Mouse (Mus musculus): ENCODE data around the gene Rcc1. TPM values are rescaled to one million over a fixed set of nuclear protein-coding genes. Genes with fewer than 3 reads are reported as not detected.
"Not testable (repeated sequence)": the region's sequence is repeated elsewhere in the genome, so short reads cannot be mapped to it uniquely, and the experiment has no call there.

Rcc1 gene
- polyA plus RNA-seq, 1 experiment from 2014 or later = 88.2 TPM

DNA sequence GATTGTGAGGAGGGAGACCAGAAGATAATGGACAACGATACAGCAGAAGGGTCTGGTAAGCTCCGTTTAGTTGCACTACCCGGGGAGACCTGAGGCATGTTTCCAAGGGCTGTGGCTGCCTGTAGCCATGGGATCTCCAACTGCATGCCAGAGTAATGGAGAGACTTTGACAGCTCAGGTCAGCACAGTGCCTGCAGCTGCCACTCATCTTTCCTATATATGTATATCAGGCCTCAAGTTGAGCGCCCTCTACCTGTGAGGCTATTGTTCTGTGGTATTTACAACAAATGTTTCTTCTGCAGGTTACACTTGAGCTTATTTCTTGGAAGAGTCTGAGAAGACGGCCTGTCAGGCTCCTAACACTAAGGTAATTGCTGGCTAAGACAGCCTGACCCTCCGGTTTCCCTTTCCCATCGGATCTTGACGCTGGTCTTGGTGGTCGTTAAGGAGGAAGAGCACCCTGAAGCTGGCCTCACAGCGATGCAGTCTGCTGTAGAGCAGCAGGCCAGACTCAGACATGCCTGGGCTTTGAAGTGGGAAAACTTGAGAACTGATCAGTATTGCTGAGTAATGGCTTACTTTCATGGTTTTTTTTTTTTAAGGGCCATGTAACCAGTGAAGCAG is 43.4 kb downstream of the Rcc1 start:
- H3K9ac ChIP-seq = peak overlapping the region; percentile 91
- no peaks in the 10 kb centered on the region for H3K27me3 ChIP-seq
- peaks cover 40% of the 10 kb centered on the region for H3K36me3 ChIP-seq
- no peak for ATAC-seq (ENCODE audit: insufficient number of reproducible peaks, insufficient read depth, low FRiP score, low TSS enrichment)
- peaks cover 11% of the 10 kb centered on the region for H3K4me1 ChIP-seq
- peak overlapping the region; percentile 87 for H3K4me2 ChIP-seq (replicated peaks)
- peak overlapping the region; percentile 80 for H3K4me3 ChIP-seq
- no peaks in the 10 kb centered on the region for H3K9me3 ChIP-seq
- WGBS = 32% methylated on average over 10 of the region's 10 CpGs
- H3K27ac ChIP-seq = peak overlapping the region; percentile 92

DNA sequence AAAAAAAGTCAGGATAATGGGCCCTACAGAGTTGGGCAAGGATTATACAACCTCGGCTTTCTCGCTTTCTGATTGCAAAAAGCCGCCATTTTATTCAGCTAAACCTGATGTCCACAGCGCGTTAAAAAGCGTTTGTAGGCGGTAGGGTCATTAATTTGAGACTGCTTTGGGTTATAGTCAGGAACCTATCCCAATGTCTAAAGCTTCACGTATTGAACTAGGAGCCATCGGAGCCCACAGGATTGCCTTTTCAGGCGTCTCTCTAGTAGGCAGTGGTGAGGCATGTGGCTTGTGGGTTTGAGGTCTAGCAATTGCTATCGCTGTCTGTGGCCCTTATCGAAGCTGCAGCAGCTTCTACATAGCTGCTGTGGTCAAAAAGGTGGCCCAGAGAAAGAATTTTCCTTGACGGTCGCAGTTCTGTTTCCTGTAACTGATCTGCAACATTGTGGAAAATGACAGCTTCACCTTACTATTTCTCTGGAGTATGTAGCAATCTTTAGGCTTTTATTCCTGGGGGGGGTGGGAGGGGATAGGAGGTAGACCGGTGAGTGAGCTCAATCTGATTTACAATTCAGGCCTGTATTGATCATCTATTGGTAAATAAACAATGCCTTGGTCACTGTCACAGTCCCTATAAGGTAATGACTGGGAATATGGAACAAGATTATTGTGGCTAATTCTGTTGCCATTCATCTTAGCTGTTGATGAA is 44.1 kb downstream of the Rcc1 start:
- peak overlapping the region; percentile 92 for H3K27ac ChIP-seq
- peak overlapping the region; percentile 91 for H3K9ac ChIP-seq
- H3K4me2 ChIP-seq (replicated peaks) = peak overlapping the region; percentile 87
- peaks cover 40% of the 10 kb centered on the region for H3K36me3 ChIP-seq
- peak overlapping the region; percentile 80 for H3K4me3 ChIP-seq
- no peaks in the 10 kb centered on the region for H3K9me3 ChIP-seq
- peaks cover 11% of the 10 kb centered on the region for H3K4me1 ChIP-seq
- no peak for ATAC-seq (ENCODE audit: insufficient number of reproducible peaks, insufficient read depth, low FRiP score, low TSS enrichment)
- H3K27me3 ChIP-seq = no peaks in the 10 kb centered on the region
- WGBS = under 1% methylated on average over 15 of the region's 15 CpGs

DNA sequence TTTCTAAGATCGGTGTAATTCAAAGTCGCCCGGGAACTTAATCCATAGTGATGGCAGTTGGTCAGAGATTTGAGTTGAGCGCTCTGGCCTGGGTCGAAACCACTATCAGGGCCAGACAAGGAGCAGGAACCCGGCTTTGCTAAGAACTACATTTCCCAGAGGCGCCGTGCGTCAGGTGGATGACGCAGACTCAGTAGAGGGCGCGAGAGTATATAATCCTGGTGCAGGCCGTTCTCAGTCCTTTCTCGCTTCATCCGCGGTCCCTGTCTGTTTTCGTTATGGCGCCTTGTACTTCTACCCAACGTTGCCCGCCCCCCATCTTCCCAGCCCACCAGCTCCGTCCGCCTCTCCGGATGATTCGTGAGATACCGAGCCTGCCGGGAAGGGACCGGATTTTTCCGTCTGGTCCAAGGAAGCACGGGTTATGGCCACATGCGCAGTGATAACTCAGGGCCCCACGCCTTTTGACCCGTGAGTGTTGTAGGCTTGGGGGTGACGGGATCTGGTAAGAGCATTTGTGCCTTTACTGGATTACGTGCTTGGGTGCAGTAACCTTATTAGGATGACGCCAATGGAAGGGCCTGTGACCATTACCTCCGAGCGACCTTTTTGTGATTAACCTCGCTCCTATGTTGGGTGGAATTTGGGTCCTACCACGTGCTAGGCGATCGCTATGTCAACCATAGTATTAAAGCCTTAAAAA is 44.8 kb downstream of the Rcc1 start:
- Histone ChIP-seq H3K4me2 (replicated peaks) (peak overlapping the region; percentile 87), H3K27me3 (no peaks in the 10 kb centered on the region), H3K27ac (peak overlapping the region; percentile 92), H3K36me3 (peaks cover 32% of the 10 kb centered on the region), H3K9ac (peak overlapping the region; percentile 91), H3K4me1 (peaks cover 11% of the 10 kb centered on the region), H3K4me3 (peak overlapping the region; percentile 80), H3K9me3 (no peaks in the 10 kb centered on the region)
- whole genome bisulfite sequencing = 1% methylated on average over 41 of the region's 41 CpGs
- peak; percentile 82 for ATAC-seq (ENCODE audit: insufficient number of reproducible peaks, insufficient read depth, low FRiP score, low TSS enrichment)

DNA sequence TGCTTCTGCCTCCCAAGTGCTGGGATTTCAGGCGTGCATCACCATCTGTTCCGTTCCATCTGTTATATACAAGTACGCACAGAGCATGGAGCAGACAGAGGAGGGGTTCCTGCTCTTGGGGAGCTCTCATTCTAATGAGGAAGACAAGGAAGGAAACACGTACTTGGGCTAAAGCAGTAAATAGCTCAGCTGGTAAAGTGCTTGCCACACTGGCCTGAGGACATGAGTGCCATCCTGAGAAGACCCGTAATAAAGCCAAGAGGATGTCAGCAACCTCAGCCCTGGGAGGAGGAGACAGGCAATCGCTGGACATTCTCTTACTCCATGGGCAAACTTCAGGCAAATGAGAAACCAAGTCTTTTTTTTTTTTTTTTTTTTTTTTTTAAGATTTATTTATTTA is 47.4 kb downstream of the Rcc1 start:
- 81% methylated on average over 6 of the region's 6 CpGs for WGBS
- no peak for ATAC-seq (ENCODE audit: insufficient number of reproducible peaks, insufficient read depth, low FRiP score, low TSS enrichment)
- H3K36me3 ChIP-seq = peaks cover 17% of the 10 kb centered on the region
- H3K9ac ChIP-seq = no peak overlapping the region
- H3K27me3 ChIP-seq = no peaks in the 10 kb centered on the region
- no peak overlapping the region for H3K4me3 ChIP-seq
- H3K4me2 ChIP-seq (replicated peaks) = no peak overlapping the region
- H3K9me3 ChIP-seq = no peaks in the 10 kb centered on the region
- no peak overlapping the region for H3K27ac ChIP-seq
- H3K4me1 ChIP-seq = peaks cover 16% of the 10 kb centered on the region

DNA sequence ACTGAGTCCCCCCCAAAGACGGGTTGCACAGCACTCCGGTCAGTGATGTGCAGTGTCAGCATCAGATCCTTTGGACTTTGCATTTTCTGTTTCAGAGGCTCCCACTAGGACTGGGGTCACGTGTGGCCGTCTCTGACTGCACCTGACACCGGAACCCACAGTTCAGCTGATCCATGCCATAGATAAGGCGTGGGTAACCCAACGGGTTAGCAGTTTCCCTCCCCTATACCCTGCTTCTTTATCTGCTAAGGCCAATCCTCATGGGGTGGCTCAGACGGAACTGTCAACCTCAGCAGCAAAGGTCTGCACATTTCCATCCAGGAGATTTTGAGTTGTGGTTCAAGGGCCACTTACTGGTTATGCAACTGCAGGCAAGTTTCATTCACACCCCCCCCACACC is 48.1 kb downstream of the Rcc1 start:
- ATAC-seq (ENCODE audit: insufficient number of reproducible peaks, insufficient read depth, low FRiP score, low TSS enrichment) = no peak
- Histone ChIP-seq H3K4me1 (peaks cover 14% of the 10 kb centered on the region), H3K9ac (no peak overlapping the region), H3K27me3 (no peaks in the 10 kb centered on the region), H3K9me3 (no peaks in the 10 kb centered on the region), H3K4me2 (replicated peaks) (no peak overlapping the region), H3K4me3 (no peak overlapping the region), H3K27ac (no peak overlapping the region), H3K36me3 (peaks cover 9% of the 10 kb centered on the region)
- WGBS = 80% methylated on average over 8 of the region's 8 CpGs

DNA sequence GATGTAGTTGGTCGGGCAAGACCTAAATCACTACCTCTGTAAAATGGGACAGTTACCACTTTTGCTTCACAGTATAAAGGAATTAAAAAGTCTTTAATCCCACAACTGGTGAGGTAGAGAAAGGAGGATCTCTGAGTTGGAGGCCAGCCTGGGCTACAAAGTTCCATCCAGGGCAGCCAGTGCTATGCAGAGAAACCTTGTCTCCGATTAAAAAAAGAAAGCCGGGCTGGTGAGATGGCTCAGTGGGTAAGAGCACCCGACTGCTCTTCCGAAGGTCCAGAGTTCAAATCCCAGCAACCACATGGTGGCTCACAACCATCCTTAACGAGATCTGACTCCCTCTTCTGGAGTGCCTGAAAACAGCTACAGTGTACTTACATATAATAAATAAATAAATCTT is 49.9 kb downstream of the Rcc1 start:
- H3K27ac ChIP-seq; H3K36me3 ChIP-seq; H3K9me3 ChIP-seq; H3K27me3 ChIP-seq; ATAC-seq (ENCODE audit: insufficient number of reproducible peaks, insufficient read depth, low FRiP score, low TSS enrichment); H3K4me1 ChIP-seq: not testable (repeated sequence)
- Histone ChIP-seq H3K9ac (peak overlapping the region; percentile 28; the same call in 1 of the 2 replicates), H3K4me3 (peak overlapping the region; percentile 43), H3K4me2 (replicated peaks) (peak overlapping the region; percentile 64)
- 48% methylated on average over 6 of the region's 6 CpGs for WGBS

DNA sequence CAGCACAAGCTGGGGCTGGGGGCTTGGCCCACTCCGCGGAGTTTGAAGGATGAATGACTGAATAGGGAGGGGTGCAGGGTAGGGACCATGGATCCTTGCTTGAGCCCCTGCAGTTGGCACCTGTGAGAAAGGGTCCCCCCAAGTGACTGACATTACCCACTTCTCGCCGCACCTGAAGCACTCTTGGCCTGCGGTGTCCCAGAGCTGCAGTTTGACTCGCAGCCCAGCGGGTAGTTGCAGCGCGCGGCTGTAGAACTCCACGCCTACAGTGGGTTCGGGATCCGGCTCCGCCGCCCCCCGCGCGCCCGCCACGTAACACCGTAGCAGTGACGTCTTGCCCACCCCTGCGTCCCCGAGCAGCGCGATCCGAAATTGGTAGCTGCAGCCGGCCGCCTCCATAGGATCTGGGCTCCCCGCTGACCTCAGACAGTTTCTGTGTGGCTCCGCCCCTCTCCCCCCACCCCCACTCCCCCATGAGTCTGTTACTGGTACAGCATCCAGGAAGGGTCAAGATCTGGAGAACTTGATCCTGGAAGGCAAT is 50.4 kb downstream of the Rcc1 start, which contains the start of gene Rab42:
TSS of gene Rab42 (minus strand) at position 447 of the 541 bp plus-strand sequence.
- H3K4me3 ChIP-seq = peak within 1 kb of the TSS; percentile 43
- H3K4me1 ChIP-seq = 0 out of 2 replicates have a peak, but pooled peaks cover 5% of the 10 kb centered on the region
- H3K9ac ChIP-seq = peak within 1 kb of the TSS; percentile 28; the same call in 1 of the 2 replicates
- H3K27ac ChIP-seq = no peak within 1 kb of the TSS
- no peaks in the 10 kb centered on the region for H3K27me3 ChIP-seq
- H3K4me2 ChIP-seq (replicated peaks) = peak within 1 kb of the TSS; percentile 64
- peak; percentile 65 for ATAC-seq (ENCODE audit: insufficient number of reproducible peaks, insufficient read depth, low FRiP score, low TSS enrichment)
- WGBS = 2% methylated on average over 31 of the region's 31 CpGs
- no peaks in the 10 kb centered on the region for H3K36me3 ChIP-seq
- H3K9me3 ChIP-seq = no peaks in the 10 kb centered on the region

DNA sequence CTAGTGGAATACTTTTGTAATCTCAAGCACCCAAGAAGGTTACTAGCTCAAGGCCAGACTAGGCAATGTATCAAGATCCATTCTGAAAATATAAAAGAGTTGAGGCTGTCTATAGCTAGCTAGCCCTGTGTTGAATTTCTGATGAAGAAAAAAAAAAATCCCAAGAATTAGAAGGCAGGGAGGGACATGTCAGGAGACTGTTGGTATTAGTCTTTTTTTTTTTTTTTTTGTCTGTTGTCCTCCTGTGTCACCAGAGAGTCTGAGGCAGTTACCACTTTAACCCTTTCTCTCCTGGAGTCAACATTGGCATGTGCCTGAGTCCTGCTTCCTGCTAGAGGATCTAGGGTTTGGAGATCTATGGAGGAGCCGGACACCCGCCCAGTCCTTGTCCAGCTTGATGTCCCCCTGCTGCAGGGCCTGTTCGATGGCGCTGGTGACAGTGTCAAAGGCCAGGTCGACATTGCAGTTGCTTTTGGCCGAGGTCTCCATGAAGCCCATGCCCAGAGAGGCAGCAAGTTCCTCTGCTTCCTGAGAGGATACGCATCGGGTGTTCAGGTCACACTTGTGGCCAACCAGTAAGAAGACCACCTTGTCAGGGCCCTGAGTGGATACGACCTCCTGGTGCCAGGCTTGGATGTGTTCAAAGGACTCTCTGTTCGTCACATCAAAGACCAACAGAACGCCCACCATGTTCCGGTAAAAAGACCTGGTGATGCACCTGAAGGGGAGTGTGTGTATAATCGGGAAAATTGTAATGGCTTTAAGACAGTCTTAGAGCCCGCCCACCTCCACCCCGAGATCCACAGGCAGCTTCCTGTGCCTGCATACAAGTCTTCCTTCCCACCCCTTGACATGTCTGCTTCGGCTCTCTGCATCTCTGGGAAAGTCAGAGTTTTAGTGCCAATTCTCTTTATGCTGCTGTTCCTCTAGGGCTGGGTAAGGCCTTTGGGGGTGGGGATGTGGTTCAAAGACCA is 51.2 kb downstream of the Rcc1 start:
- Histone ChIP-seq H3K27ac (no peak overlapping the region), H3K36me3 (no peaks in the 10 kb centered on the region), H3K9me3 (no peaks in the 10 kb centered on the region), H3K4me3 (peak overlapping the region; percentile 43), H3K27me3 (no peaks in the 10 kb centered on the region), H3K4me1 (0 out of 2 replicates have a peak, but pooled peaks cover 5% of the 10 kb centered on the region), H3K9ac (peak overlapping the region; percentile 28; the same call in 1 of the 2 replicates), H3K4me2 (replicated peaks) (peak overlapping the region; percentile 64)
- 0 out of 2 replicates have a peak, but pooled peaks have one; percentile 4 for ATAC-seq (ENCODE audit: insufficient number of reproducible peaks, insufficient read depth, low FRiP score, low TSS enrichment)
- 61% methylated on average over 16 of the region's 16 CpGs for WGBS

DNA sequence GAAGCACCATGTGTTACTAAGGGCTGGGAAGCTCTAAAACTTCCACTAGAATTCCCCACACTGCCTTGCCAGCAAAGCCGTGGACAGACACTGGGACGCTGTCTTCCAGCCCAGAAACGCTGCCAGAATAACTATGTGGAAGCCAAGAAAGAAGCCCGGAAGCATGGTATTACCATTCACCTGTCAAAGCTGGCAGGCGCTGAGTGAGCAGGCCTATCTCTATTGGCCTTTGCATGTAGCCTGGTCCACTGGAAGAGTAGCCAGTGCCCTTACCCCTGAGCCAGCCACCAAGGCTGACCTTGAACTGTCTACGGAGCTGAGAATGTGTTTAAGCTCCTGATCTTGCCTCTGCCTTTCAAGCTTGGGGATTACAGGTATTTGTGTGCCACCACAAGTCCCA is 51.9 kb downstream of the Rcc1 start:
- no peak overlapping the region for H3K27ac ChIP-seq

DNA sequence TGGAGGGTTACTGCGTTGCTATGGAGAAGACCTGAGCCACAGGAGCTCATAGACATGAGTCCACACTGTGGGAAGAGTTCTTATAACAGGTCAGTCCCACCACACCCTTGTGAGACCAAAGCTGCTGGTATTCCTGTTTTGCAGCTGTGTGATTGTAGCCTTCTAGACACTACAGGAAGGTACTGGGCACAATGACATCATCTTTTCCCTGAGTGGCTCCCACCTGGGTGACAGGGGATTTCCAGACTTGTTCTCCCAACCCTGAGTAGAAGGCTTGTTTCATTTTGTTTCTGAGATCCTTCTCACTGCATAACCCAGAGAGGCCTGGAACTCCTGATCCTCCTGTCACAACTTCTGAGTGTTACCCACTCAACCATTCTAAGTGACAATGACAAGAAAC is 53.6 kb downstream of the Rcc1 start:
- no peaks in the 10 kb centered on the region for H3K27me3 ChIP-seq
- no peak overlapping the region for H3K4me2 ChIP-seq (replicated peaks)
- WGBS = 88% methylated on average over 1 of the region's 1 CpGs
- no peak overlapping the region for H3K27ac ChIP-seq
- no peaks in the 10 kb centered on the region for H3K36me3 ChIP-seq
- no peak for ATAC-seq (ENCODE audit: insufficient number of reproducible peaks, insufficient read depth, low FRiP score, low TSS enrichment)
- H3K4me3 ChIP-seq = no peak overlapping the region
- no peak overlapping the region for H3K9ac ChIP-seq
- 0 out of 2 replicates have a peak, but pooled peaks cover 5% of the 10 kb centered on the region for H3K4me1 ChIP-seq
- H3K9me3 ChIP-seq = no peaks in the 10 kb centered on the region

More for the DNA sequence above, 51.9 kb downstream of the Rcc1 start:
- H3K4me1 ChIP-seq = 0 out of 2 replicates have a peak, but pooled peaks cover 5% of the 10 kb centered on the region
- no peak overlapping the region for H3K4me2 ChIP-seq (replicated peaks)
- no peaks in the 10 kb centered on the region for H3K36me3 ChIP-seq
- H3K4me3 ChIP-seq = no peak overlapping the region
- no peaks in the 10 kb centered on the region for H3K27me3 ChIP-seq
- no peak for ATAC-seq (ENCODE audit: insufficient number of reproducible peaks, insufficient read depth, low FRiP score, low TSS enrichment)
- H3K9ac ChIP-seq = no peak overlapping the region
- WGBS = 82% methylated on average over 6 of the region's 6 CpGs
- H3K9me3 ChIP-seq = no peaks in the 10 kb centered on the region

All from embryonic facial prominence, embryonic 12.5 days (tissue).